Mouse (Mus musculus): ENCODE measurements around the gene Nemf. TPM values are rescaled to one million over a fixed set of nuclear protein-coding genes. Genes with fewer than 3 reads are reported as not detected.
A peak's percentile ranks its signal among the peaks of the same experiment; 100 is the strongest.

Nemf gene
- total and polyA plus RNA-seq, 3 experiments: 34.3 to 56.6 (median 44.9) TPM

DNA sequence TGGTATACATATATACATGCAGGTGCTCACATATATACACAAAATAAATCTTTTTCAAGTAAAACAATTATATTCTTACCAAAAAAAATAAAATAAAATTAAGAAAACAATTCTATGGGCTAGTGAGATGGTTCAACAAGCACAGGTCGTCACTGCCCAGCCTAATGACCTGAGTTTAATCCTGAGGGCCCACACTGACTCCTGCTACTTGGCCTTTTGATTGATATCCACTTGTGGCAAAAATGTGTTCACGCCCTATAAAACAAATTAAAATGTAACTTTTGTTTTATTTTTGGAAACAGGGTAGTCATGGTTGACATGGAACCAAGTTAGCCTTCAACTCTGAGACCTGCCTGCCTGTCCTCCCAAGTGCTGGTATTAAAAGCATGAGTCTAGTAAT, 7.0 kb downstream of the Nemf start:
- Histone ChIP-seq H3K27me3 (replicated peaks) (no peaks in the 10 kb centered on the region), H3K36me3 (replicated peaks in 1 of 2; ENCODE audit: control insufficient read depth in 1 of 2, insufficient read depth in 1 of 2, low read length in 1 of 2) (peaks cover 40 to 77% of the 10 kb centered on the region in 2 experiments), H3K9me3 (replicated peaks; ENCODE audit: low read length) (no peaks in the 10 kb centered on the region), H3K4me3 (replicated peaks in 1 of 3; ENCODE audit: low read depth in 2 of 3, low read length in 2 of 3, poor library complexity in 1 of 3) (no peak overlapping the region), H3K79me2 (replicated peaks; ENCODE audit: control insufficient read depth, extremely low read depth, insufficient read depth, poor library complexity, severe bottlenecking) (peaks cover 8% of the 10 kb centered on the region; the same call in 1 of the 2 replicates), H3K9ac (ENCODE audit: insufficient read depth, low read depth) (no peak overlapping the region), H3K4me2 (ENCODE audit: insufficient read depth, low read depth, poor library complexity, severe bottlenecking) (no peak overlapping the region), H3K4me1 (ENCODE audit: control insufficient read depth in 1 of 2, insufficient read depth in 2 of 2) (peaks cover 0 to 5% of the 10 kb centered on the region in 2 experiments; a peak in 1 of 4 replicates), H3K27ac (ENCODE audit: insufficient read depth, low read depth) (no peak overlapping the region)
- DNase-seq (ENCODE audit: extremely low read depth): no peak
- TF ChIP-seq SIN3A (IDR thresholded peaks at IDR 0.05; ENCODE audit: low read length) (no peak), KAT2A (IDR thresholded peaks at IDR 0.05; ENCODE audit: insufficient replicate concordance, low read length) (no peak), ZMIZ1 (IDR thresholded peaks at IDR 0.05; ENCODE audit: low read depth, low read length) (no peak), USF1 (IDR thresholded peaks at IDR 0.05; ENCODE audit: low read depth, low read length) (no peak), IRF4 (IDR thresholded peaks at IDR 0.05; ENCODE audit: low read depth, low read length) (no peak), CHD2 (IDR thresholded peaks at IDR 0.05; ENCODE audit: low read length) (no peak), ETS1 (conservative IDR thresholded peaks at IDR 0.05; ENCODE audit: low read depth, low read length) (no peak), E2F4 (IDR thresholded peaks at IDR 0.05; ENCODE audit: insufficient replicate concordance, low read depth, low read length) (no peak), SMC3 (IDR thresholded peaks at IDR 0.05; ENCODE audit: low read depth, low read length) (no peak), ELF1 (IDR thresholded peaks at IDR 0.05; ENCODE audit: low read depth, low read length) (no peak), MXI1 (IDR thresholded peaks at IDR 0.05; ENCODE audit: low read depth, low read length) (no peak), ZNF384 (IDR thresholded peaks at IDR 0.05; ENCODE audit: low read depth, low read length) (no peak), MEF2A (IDR thresholded peaks at IDR 0.05; ENCODE audit: borderline replicate concordance, low read depth, low read length) (no peak), CTCF (conservative IDR thresholded peaks at IDR 0.05 in 1 of 2, IDR thresholded peaks at IDR 0.05 in 1 of 2; ENCODE audit: low read depth in 2 of 2, low read length in 2 of 2) (no peak), CHD1 (IDR thresholded peaks at IDR 0.05; ENCODE audit: low read depth, low read length) (no peak)
- dilution Hi-C loops (cut with MboI; ENCODE audit: extremely low pct_ligation_motif_present, extremely low pct_unique_long_range_greater_than_20kb, low sequenced_read_pairs) (no loop called here), in situ Hi-C loops (cut with MboI; ENCODE audit: low pct_ligation_motif_present, low pct_unique_long_range_greater_than_20kb, low sequenced_read_pairs) (loop anchor here (10.0 kb wide), 2 partner anchors 225 to 345 kb away; no protein-coding TSS in a partner anchor)

DNA sequence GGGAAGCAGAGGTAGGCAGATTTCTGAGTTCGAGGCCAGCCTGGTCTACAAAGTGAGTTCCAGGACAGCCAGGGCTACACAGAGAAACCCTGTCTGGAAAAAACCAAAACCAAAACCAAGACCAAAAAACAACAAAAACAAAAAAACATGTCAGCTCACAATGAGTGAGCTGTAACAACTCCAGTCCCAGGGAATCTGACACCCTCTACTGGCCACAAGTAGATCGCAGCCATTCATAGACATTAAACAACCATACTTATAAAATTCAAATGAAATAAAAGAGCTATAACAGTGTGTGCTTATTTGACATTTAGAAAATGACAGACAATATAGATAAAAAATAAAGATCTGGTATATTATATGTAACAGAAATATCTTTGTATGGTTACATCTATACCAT, 23.4 kb downstream of the Nemf start:
- peak; percentile 46 for DNase-seq (ENCODE audit: extremely low read depth)
- no peak overlapping the region for H3K4me3 ChIP-seq (replicated peaks in 1 of 3; ENCODE audit: low read depth in 2 of 3, low read length in 2 of 3, poor library complexity in 1 of 3)
- peaks cover 30% of the 10 kb centered on the region for H3K79me2 ChIP-seq (replicated peaks; ENCODE audit: control insufficient read depth, extremely low read depth, insufficient read depth, poor library complexity, severe bottlenecking)
- dilution Hi-C loops (cut with MboI; ENCODE audit: extremely low pct_ligation_motif_present, extremely low pct_unique_long_range_greater_than_20kb, low sequenced_read_pairs) (no loop called here), in situ Hi-C loops (cut with MboI; ENCODE audit: low pct_ligation_motif_present, low pct_unique_long_range_greater_than_20kb, low sequenced_read_pairs) (no loop called here)
- TF ChIP-seq UBTF (IDR thresholded peaks at IDR 0.05; ENCODE audit: low read depth, low read length) (no peak), RAD21 (IDR thresholded peaks at IDR 0.05; ENCODE audit: low read depth, low read length) (peak; percentile 54), TCF12 (IDR thresholded peaks at IDR 0.05; ENCODE audit: low read depth, low read length) (no peak), POLR2AphosphoS2 (IDR thresholded peaks at IDR 0.05; ENCODE audit: low read depth, low read length) (no peak), MXI1 (IDR thresholded peaks at IDR 0.05; ENCODE audit: low read depth, low read length) (no peak), CTCF (conservative IDR thresholded peaks at IDR 0.05 in 1 of 2, IDR thresholded peaks at IDR 0.05 in 1 of 2; ENCODE audit: low read depth in 2 of 2, low read length in 2 of 2) (peak in 1 of 2 experiments; percentile 71; a peak in 2 of 4 replicates), SMC3 (IDR thresholded peaks at IDR 0.05; ENCODE audit: low read depth, low read length) (peak; percentile 50), ZNF384 (IDR thresholded peaks at IDR 0.05; ENCODE audit: low read depth, low read length) (no peak), MAZ (IDR thresholded peaks at IDR 0.05; ENCODE audit: low read depth, low read length) (no peak)
- no peaks in the 10 kb centered on the region for H3K27me3 ChIP-seq (replicated peaks)
- H3K9me3 ChIP-seq (replicated peaks; ENCODE audit: low read length): no peaks in the 10 kb centered on the region
- H3K4me1 ChIP-seq (ENCODE audit: control insufficient read depth in 1 of 2, insufficient read depth in 2 of 2): no peaks in the 10 kb centered on the region
- no peak overlapping the region for H3K27ac ChIP-seq (ENCODE audit: insufficient read depth, low read depth)
- H3K4me2 ChIP-seq (ENCODE audit: insufficient read depth, low read depth, poor library complexity, severe bottlenecking): no peak overlapping the region
- H3K36me3 ChIP-seq (replicated peaks in 1 of 2; ENCODE audit: control insufficient read depth in 1 of 2, insufficient read depth in 1 of 2, low read length in 1 of 2): peaks cover 43 to 90% of the 10 kb centered on the region in 2 experiments
- no peak overlapping the region for H3K9ac ChIP-seq (ENCODE audit: insufficient read depth, low read depth)

Measured in CH12.LX (cell line).